Mouse (Mus musculus): Measurements from ENCODE around the gene Ncoa3.
A peak's percentile ranks its signal among the peaks of the same experiment; 100 is the strongest.

The Ncoa3 gene

DNA sequence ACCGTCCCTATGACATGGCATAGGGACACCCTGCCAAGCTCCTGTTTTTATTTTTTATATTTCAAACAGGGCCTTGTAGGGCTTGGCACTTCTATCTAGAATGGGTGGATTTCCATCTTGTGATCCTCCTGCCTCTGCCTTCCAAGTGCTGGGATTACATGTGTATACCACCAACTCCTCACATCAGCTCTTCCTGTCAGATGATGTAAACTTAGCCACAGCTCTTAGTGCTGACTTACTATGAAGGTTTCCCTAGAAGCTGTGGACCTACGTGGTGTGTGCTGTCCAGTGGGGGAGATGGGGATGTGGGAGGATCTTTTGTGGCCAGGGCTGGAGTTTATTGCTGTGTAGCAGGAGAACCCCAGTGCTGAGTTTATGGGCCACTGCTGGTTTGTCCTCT lies 8.9 kb downstream of the Ncoa3 start:
- no peak for DNase-seq (ENCODE audit: low spot score in 2 of 2)

DNA sequence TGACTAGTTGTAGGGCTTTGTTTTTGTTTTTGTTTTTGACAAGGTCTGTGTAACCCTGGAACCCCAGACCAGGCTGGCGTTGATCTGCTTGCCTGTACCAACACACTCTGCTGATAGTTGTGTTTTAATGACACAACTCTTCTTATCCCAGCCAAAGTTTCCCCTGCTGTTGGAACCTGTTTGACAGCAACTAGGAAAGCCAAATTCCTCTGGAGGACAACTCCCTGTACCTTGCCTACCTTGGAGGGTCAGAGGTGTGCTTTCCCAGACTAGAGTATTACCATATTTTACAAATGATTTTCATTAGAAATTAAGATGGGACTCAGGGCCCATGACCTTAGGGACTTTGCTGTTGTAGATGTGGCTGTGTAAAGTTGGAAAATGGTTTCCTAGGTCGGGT lies 9.3 kb downstream of the Ncoa3 start:
- DNase-seq (ENCODE audit: low spot score in 2 of 2), result no peak

DNA sequence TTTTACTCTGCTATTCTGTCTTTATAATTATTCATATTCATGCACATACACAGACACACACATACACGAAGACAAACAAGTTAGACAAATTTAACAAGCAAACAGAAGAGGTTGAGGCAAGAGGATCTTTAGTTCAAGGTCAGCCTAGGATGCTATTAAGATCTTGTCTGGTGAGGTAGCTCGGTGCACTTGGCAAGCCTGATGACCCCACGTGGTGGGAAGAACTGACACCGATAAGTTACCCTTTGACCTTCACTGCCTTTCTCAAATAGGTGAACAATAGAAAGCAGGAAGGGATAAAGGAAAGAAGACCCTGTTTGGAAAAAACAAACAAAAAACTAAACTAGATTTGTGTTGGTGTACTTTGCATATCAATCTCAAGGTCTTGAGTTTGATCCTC lies 10.0 kb downstream of the Ncoa3 start:
- no peak for DNase-seq (ENCODE audit: low spot score in 2 of 2)

DNA sequence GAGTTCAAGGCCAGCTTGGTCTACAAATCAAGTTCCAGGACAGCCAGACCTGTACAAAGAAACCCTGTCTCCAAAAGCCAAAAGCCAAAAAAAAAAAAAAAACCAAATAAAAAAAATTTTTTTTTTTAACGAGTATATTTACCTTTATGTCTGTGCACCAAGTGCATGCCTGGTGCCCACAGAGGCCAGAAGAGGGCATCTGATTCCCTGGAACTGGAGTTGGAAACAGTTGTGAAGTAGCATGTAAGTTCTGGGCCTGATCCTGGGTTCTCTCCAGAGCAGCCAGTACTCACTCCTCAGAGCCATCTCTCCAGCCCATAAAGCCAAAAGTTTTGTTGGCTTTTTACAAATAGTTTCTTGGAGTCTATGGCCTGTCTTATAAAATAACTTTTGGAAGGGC lies 10.6 kb downstream of the Ncoa3 start:
- no peak for DNase-seq (ENCODE audit: low spot score in 2 of 2)

DNA sequence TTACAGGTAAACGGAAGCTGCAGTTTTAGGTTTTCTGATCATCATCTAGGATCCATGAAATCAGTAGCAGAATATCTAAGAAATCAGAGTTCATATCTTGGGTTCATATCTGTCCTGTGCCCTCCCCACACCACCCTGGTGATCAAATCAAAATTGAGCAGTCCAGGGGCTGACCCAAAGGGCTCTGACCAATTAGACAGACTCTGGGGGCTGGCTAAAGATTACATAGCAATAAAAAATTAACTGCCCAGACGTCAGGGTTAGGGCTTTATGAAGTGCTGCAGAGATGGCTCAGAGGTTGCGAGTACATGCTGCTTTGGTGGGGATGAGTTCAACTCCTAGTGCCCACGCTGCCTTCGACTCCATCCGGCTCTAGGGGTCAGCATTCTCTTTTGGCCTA lies 14.6 kb downstream of the Ncoa3 start:
- no peak for DNase-seq (ENCODE audit: low spot score in 2 of 2)

DNA sequence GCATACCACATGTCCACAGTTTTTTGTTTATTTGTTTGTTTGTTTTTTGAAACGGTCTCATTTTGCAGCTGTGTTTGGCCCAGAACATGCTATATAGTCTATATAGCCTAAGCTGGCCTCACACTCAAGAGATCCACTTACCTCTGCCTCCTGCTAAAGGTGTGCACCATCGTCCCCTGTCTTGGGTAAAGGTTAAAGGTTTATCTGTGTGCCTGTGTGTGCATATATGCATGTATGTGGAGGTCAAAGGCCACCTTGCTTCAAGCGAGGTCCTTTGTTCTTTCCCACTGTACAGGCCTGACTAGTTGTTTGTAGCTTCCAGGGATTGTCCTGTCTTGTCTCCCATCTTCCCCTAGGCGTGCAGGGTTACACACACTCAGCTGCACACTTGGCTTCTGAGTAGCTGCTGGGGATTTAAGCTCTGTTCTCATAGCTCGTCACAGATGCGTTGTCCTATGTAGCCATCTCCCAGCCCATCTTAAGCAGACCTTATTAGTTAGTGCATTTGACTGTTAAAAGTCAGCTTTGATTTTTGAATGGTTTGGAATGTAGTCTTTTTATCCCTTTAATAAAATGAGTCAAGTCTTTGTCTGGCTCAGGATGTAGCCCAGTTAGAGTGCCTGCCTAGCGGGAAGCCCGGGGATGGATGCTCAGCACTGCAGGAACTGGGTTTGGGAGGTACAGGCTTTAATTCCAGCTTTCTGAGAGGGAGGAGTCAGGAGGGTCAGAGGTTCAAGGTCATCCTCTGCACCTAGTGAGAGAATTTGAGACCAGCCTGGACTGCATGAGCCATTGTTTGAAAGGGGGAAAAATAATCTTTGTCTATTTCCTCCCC lies 16.3 kb downstream of the Ncoa3 start:
- no peak for DNase-seq (ENCODE audit: low spot score in 2 of 2)

DNA sequence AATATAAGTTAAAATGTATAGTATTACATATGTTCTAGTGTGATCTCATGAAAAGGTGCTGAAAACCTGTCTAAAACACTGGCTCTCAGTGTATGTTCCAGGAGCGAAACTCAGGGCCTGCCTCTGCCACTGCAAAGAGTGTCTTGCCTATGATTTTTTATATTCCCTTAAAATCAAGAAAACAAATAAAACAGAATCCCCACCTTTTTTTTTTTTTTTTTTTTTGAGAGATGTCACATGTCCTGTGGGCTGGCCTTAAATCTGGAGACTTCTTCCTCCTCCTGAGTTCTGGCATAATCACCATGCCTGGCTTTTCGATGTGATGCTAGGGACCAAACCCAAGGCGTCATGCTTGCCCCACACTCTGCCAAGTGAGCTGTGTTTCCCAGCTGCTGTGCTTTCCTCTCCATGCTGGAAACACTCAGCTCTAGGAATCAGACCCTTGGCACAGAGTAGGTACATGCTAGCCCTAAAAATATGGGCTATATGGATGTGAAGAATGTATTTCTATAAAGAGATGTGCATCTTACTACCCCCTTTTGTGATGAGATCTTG lies 17.0 kb downstream of the Ncoa3 start:
- no peak for DNase-seq (ENCODE audit: low spot score in 2 of 2)

DNA sequence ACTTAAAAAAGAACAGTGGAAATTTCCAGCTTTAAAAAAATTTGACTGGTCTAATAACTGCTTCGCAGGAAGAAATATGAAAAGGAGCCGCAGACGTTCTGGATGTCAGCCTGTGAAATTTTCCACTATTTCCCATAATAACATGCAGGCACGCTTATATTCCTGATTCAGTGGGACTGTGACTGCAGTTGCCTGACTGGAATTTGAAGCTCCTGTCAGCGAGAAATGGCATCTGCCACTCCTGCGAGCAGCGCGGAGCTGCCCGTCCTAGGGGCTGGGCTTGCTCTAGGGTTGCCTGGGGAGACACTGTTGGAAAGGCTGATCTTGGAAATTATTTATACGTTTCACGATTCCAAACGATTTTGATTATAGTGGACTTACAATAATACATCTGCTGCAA lies 17.9 kb downstream of the Ncoa3 start:
- DNase-seq (ENCODE audit: low spot score in 2 of 2), result no peak

DNA sequence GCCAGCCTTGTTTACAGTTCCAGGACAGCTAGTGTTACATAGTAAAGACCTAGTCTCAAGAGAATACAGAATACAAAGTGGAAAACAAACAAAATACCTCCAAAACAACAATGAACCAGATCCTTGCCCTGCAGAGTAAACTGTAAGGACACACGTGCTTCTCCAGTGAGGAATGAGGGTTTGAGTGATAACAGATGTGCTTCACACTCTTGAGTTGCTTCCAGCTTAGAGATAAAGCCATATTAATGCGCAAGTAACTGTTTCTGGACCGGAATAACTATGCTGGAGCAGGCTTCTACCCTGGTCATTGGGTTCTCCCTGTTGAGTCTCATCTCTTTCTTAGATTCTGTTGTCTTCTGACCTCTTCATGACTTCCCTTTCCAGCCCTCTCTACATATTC lies 19.0 kb downstream of the Ncoa3 start:
- no peak for DNase-seq (ENCODE audit: low spot score in 2 of 2)

DNA sequence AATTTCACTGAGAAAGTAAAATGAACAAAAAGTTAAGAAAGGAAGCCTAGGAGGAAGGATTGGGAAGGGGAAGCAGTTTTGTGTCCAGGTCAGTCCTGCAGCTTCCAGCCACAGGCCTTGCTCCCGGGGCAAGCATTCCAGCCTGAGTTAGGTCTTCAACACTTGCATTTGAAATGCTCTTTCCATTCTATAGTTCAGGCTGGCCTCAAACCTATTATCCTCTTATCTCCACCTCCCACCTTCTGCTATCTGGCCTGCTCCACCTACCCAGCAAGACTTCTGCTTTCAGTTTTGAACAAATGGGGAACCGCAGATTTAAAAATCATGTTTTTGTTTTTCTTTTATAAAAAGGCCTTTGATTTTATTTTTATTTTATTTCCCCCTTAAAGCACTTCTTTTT lies 19.7 kb downstream of the Ncoa3 start:
- DNase-seq (ENCODE audit: low spot score in 2 of 2), result no peak

DNA sequence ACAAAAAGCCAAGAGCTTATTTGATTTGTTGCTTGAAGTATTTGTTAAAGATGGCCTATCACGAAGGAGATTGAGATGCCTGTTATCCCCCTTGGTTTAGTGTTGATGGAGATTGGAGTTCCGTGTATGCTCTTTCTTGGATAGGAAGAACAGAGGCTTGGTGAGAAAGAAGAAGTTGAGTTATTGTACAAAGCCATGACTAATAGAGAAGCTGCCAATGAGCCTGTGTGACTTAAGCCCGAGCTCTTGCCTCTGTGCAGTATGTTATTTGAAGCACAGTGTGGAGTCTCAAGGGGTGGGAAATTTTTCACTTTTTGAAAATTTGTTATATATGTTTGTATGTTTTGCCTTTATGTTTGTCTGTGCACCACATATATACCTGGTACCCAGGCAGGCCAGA lies 26.3 kb downstream of the Ncoa3 start:
- no peak for DNase-seq (ENCODE audit: low spot score in 2 of 2)

DNA sequence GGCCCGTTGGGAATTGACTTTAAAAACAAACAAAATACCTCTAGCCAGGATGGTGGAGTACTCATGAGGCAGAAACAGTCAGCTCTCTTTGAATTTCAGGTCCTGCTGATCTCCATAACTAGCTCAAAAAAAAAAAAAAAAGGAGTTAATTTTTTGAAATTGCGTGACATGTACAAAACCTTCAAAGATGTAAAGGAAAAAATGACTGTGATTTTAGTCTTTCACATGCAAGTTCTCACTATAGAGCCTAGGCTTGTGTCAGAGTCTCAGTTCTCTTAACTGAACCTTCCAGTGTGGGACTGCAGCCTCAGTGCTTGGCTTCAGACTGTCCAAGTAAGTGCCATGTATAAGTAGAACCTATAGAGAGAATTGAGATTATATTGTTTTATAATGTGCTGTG lies 27.6 kb downstream of the Ncoa3 start:
- DNase-seq (ENCODE audit: low spot score in 2 of 2), result no peak

DNA sequence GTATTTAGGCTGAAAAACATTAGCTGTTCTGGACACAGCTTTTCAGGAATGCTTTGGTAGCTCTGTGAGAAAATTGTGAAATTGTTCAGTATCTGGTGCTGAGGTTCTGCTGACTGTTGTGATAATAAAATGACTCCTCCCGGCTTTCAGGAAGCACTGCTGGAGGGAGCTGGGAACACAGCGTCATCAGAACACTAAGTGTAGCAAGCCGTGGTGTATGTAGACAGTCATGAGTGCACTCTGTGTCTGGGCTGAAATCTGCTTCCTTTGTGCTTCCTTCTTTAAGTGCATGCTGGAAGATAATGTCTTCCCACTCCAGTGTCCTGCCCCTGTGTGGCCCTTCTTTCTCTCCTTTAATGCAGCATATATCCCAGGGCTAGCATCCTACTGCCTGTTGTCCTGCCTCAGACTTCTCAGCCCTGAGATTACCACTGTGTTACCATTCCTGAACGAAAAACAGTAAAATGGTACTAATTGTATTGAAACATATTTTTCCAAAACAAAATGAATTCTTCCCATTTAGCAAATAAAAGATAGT lies 28.7 kb downstream of the Ncoa3 start:
- DNase-seq (ENCODE audit: low spot score in 2 of 2), result no peak

DNA sequence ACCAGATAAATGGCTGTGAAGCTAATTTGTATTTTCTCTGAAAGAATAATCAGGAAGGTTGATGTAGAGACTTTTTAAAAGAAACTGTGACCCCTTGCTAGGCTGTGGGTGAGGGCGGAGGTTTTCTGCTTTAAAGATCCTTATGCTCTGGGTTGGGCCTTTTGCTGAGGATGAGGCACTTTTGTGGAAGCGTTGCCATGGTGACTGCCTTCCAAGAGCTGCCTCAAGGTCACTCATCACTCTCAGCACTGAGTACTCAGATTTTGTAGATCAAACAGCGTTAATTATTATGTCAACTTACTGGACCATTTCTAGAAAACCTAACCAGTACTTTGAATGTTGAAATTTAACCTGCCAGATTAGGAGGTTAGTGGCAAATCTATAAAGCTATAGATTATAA lies 29.2 kb downstream of the Ncoa3 start:
- DNase-seq (ENCODE audit: low spot score in 2 of 2), result no peak

DNA sequence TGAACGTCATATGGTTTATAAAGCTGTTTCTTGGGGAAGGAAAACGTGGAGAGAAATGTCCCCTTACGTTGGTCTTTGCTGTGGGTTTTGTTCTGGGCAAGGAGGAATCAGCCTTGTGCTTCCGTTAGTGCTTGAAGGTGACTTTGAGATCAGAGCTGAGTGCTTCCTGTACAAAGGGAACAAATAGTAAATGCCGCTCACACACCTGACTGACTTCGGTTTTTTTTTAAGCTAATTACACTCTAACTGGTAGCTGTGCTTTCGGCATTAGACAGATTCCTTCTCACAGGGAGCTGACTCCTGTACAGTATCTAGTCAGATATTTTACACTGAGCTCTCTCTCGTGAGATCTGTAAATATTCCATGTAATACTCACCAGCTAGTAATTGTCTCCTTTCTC lies 29.9 kb downstream of the Ncoa3 start:
- DNase-seq (ENCODE audit: low spot score in 2 of 2), result no peak

DNA sequence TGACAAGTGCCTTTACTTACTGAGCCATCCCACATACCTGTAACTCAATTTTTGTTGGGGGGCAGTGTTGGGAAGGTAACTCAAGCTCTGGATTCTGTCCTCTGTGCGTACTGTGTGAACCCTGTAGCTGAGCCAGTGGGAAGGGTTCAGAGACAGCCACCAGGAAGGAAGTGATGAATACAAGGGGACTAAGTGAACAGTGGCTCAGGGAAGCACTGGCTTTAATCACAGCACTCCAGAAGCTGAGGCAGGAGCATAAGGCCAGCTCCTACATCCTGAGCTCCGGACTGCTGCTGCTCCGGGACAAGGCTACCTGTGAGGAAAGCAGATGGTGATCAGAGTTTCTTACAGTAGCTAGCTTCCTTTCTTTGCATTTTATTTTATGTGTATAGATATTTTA lies 31.6 kb downstream of the Ncoa3 start:
- DNase-seq (ENCODE audit: low spot score in 2 of 2), result no peak

DNA sequence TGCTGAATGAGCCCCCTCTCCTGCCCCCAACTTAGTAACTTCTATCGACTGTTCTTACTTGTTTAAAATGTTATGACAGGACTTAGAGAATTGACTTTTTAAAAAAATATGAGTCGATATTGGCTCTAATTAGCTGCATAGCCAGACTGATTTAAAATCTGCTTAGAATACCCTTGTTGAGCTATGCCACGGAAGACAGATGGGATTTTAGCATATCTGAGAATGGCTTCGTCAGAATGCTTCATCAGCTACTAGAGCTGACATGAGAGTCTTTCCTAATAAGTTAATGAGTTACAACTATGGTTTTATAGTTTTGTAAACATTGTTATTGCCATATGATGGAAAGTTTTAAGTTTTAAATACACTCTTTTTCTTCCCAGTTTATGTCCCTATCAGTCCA lies 32.2 kb downstream of the Ncoa3 start:
- DNase-seq (ENCODE audit: low spot score in 2 of 2), result no peak

DNA sequence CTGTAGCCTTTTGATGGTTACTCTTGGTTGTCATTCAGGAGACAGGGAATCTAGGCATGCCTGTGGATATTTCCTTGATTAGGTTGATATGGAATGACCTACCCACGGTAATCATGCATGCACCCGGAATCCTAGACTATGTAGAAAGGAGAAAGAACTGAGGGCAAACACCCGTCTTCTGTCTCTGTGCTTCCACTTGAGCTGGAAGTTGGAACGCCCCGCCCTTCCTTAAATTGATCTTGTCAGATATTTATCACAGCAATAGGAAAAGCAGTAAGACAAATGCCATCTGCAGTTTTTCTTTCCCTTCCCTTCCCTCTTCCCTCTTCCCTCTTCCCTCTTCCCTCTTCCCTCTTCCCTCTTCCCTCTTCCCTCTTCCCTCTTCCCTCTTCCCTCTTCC lies 33.5 kb downstream of the Ncoa3 start:
- no peak for DNase-seq (ENCODE audit: low spot score in 2 of 2)

DNA sequence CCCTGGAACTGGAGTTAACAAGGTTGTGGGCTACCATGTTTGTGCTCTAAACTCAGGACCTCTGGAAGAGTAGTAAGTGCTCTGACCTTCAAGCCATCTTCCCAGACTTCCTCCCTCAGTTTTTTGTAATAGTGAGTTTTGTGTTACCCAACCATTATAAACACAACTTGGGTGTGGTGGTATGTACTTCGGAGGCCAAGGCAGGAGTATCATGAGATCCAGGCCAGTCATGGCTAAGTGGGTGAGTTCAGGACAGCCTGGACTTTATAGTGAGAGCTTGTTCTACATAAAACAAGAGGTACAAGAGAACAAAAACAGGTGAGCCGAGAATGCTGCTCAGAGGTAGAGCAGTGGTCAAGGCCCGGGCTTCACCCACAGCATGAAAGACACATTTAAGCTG lies 35.4 kb downstream of the Ncoa3 start:
- DNase-seq (ENCODE audit: low spot score in 2 of 2), result no peak

DNA sequence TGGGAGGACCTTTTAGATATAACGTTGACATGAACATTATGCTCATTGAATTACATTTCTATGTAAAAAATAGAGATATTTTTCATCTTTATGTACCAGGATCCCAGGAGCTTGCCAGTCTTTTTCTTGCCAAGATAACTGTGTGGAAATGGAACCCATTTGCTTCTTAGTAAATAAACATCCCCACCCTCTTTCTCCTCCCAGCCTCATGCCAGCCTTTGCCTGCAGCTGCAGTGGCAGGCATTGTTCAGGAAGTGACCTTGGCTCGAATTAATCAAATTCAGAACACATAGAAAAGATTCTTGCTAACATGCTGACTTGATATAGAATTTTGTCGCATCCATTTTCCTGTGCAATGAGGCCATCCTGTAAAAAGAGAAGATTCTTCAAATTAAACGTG lies 36.8 kb downstream of the Ncoa3 start:
- DNase-seq (ENCODE audit: low spot score in 2 of 2), result no peak

DNA sequence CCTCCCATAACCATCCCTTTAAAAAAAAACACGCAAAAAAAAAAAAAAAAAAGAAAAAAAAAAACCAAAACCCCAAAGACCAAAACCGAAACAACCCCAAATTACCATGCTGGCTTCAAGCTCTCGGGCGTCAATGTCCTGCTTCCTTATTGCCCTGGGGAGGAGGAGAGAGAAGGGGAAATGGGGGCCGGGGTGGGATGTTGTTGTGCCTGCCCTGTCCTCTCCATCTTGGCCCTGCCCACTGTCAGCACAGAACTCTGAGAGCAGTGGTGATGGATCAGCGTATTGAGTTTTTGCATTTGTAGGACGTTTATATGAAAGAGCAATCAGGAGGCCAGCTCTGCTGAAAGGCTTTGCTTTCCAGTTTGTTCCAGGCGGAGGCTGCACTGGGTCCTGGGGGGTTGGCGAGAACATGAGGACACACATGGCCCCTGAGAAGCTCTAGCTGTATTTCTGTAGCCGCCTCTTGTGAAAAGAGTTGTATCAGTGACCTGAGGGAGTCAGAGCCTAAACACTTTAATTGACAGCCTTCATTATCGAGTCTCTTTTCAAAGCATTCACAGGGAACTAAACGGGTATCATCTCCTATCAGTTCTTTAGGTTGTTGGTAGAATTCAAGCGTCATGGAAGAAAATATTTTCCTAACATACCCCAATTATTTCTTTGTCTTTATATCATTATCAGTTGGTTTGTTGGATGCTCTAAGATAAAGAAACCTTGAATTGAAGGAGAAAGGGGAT lies 38.0 kb downstream of the Ncoa3 start:
- DNase-seq (ENCODE audit: low spot score in 2 of 2), result no peak

DNA sequence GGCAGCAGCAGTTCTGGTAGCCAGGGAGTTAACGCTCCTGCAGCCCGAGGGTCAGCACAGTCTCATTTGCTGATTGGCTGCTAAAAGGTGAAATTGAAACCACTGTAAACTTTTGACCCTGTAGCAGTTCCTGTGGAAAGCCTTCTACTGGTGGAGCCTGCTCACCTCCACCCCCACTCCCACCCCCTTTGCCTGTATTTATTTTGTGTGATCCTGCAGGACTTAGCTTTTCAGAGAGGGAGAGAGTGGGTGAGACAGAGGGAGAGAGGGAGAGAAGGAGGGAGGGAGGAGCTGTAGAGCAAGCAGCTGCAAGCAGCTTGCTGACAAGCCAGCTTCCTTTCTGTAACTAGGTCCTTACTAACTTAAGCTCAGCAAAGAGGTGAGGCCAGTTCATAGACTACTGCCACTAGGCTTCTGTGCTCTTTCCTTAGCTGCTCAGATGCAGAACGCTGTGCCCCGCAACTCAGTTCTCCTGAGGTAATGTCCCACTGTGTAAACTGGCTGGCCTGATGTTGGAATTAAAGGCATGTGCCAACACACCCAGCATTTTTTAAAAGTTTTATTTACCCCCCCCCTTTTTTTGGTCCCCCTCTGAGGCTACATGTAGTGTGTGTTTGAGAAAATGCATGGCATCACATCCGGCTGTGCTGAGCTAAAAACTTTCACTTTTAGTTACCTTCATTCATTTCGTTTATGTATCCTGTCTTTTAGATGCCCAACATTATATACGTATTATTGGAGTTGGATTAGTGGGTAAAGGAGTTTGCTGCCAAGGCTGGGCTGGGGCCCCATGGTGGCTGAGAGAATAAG lies 38.9 kb downstream of the Ncoa3 start:
- DNase-seq (ENCODE audit: low spot score in 2 of 2), result peak; percentile 17 to 32
